Mouse (Mus musculus) lung, postnatal 0 days (tissue): ENCODE measurements around the gene Abr. TPM values are rescaled to one million over a fixed set of nuclear protein-coding genes. Genes with fewer than 3 reads are reported as not detected.

Experiments used
- ATAC-seq: fragments of 200-750 bp; cut with Nextera tagmentation; 2 replicates; pipeline ENCODE4 v1.8.0; 2017; ENCODE audit warnings: moderate library complexity
- DNase-seq: peaks from one replicate; pipeline ENCODE4 v3.0.0-alpha.2; 2016; ENCODE audit warnings: low spot score
- H3K27ac ChIP-seq: fragments of 300-500 bp; sonication (generic); 2 replicates; pipeline ENCODE4 v1.5.1; 2014; ENCODE audit warnings: antibody characterized with exemption, mild to moderate bottlenecking, low read length, mixed read lengths
- H3K27me3 ChIP-seq: fragments of 300-500 bp; sonication (generic); replicated peaks from 2 replicates; pipeline ENCODE4 v1.6.1; 2014; ENCODE audit warnings: low read length, mixed read lengths; ENCODE audit not compliant: insufficient read depth
- H3K36me3 ChIP-seq: fragments of 300-500 bp; sonication (generic); 2 replicates; pipeline ENCODE4 v1.6.1; 2014; ENCODE audit warnings: low read length, mixed read lengths; ENCODE audit not compliant: insufficient read depth
- H3K4me1 ChIP-seq: fragments of 300-500 bp; sonication (generic); 2 replicates; pipeline ENCODE4 v1.6.1; 2014; ENCODE audit warnings: antibody characterized with exemption, low read depth, low read length, mixed read lengths; ENCODE audit not compliant: insufficient read depth
- H3K4me2 ChIP-seq: fragments of 300-500 bp; sonication (generic); replicated peaks from 2 replicates; pipeline ENCODE4 v1.6.1; 2014; ENCODE audit warnings: low read depth, mild to moderate bottlenecking, low read length, moderate library complexity, mixed read lengths
- H3K4me3 ChIP-seq: fragments of 300-500 bp; sonication (generic); 2 replicates; pipeline ENCODE4 v1.5.1; 2014; ENCODE audit warnings: low read depth, low read length
- H3K9ac ChIP-seq: fragments of 300-500 bp; sonication (generic); replicated peaks from 2 replicates; pipeline ENCODE4 v1.6.1; 2014; ENCODE audit warnings: low read depth, mild to moderate bottlenecking
- H3K9me3 ChIP-seq: fragments of 300-500 bp; sonication (generic); 2 replicates; pipeline ENCODE4 v1.6.1; 2016; ENCODE audit warnings: low read length, mixed read lengths
- CTCF ChIP-seq: IDR thresholded peaks from 2 replicates; pipeline ENCODE4 v1.5.1; 2016; ENCODE audit warnings: antibody characterized with exemption, mild to moderate bottlenecking
- EP300 ChIP-seq: IDR thresholded peaks from 2 replicates; pipeline ENCODE4 v1.6.1; 2016; ENCODE audit warnings: antibody characterized with exemption, mild to moderate bottlenecking, control low read depth
- WGBS: fragments of 180-500 bp; shearing (Covaris S2); extraction: QIAGEN DNeasy Blood & Tissue Kit; methylation state at CpG from one replicate; pipeline ENCODE4 v1.1.7; 2014; 5-methylcytosine and 5-hydroxymethylcytosine counted together
- polyA plus RNA-seq: library from polyadenylated mRNA; unstranded; fragments of >200 nt; fragmentation: Nextera tagmentation; extraction: Ambion mirVana; gene quantifications from 2 replicates; pipeline ENCODE4 v1.2.1, GENCODE M21; 2015

Gene Abr
- polyA plus RNA-seq, 1 experiment from 2014 or later: 17.2 TPM

- TF ChIP-seq EP300 (no peak), CTCF (no peak)
- H3K27ac ChIP-seq: no peak overlapping the region
Measured at GRCm38 (mm10) chr11:76645036-76645435, 22.9 kb upstream of the Abr start.

DNA sequence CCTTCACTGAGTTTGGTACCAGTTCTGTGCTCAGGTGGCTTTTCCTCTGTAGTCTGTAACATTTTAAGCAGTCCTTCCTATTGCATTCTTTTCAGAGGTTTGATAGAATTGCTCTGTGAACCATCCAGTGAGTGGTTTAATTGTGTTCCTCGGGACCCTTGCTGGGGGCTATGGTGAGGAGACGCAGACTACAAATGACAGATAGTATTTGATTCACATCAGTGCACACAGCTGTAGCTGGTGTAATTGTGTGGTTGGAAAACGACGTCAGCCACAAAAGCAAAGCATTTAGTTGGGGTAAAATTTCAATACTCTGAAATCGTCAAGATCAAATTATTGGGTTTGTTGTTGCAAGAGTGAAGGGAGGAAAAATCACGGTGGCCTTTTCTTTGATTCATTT lies 22.1 kb upstream of the Abr start:
- DNase-seq: no peak
- no peak overlapping the region for H3K9ac ChIP-seq
- no peak for ATAC-seq
- H3K4me2 ChIP-seq: no peak overlapping the region
- no peaks in the 10 kb centered on the region for H3K27me3 ChIP-seq
- H3K9me3 ChIP-seq: no peaks in the 10 kb centered on the region
- no peaks in the 10 kb centered on the region for H3K4me1 ChIP-seq
- H3K36me3 ChIP-seq: no peaks in the 10 kb centered on the region
- no peak overlapping the region for H3K4me3 ChIP-seq
- TF ChIP-seq EP300: no peak
- no peak for TF ChIP-seq CTCF
- WGBS: 82% methylated on average over 6 of the region's 6 CpGs
- no peak overlapping the region for H3K27ac ChIP-seq

More at GRCm38 (mm10) chr11:76645036-76645435, 22.9 kb upstream of the Abr start:
- Histone ChIP-seq H3K4me2 (no peak overlapping the region), H3K4me3 (no peak overlapping the region), H3K36me3 (no peaks in the 10 kb centered on the region), H3K9me3 (no peaks in the 10 kb centered on the region), H3K27me3 (no peaks in the 10 kb centered on the region), H3K9ac (no peak overlapping the region), H3K4me1 (no peaks in the 10 kb centered on the region)
- no peak for ATAC-seq
- no peak for DNase-seq
- 68% methylated on average over 9 of the region's 9 CpGs for WGBS

DNA sequence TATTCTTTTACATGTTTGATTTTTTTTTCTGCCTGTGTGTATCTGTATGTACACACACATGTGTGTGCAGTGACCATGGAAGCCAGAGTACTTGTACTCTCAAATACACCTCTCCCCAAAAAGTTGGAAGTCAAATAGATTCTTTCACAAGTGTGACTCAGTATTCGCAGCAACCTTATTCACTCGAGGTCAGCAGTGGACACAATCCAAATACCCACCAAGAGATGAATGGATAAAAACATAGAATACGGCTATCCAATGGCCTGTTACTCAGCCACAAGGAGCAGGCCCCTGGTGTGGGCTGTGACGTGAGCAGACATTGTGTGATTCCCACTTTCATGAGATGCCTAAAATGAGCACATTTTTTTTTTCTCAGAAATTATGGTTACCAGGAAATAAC lies 18.1 kb upstream of the Abr start:
- WGBS: 64% methylated on average over 4 of the region's 4 CpGs
- TF ChIP-seq EP300: no peak
- no peak for TF ChIP-seq CTCF
- Histone ChIP-seq H3K4me2 (no peak overlapping the region), H3K9me3 (no peaks in the 10 kb centered on the region), H3K9ac (no peak overlapping the region), H3K4me3 (no peak overlapping the region), H3K27ac (no peak overlapping the region), H3K4me1 (no peaks in the 10 kb centered on the region), H3K36me3 (no peaks in the 10 kb centered on the region), H3K27me3 (no peaks in the 10 kb centered on the region)
- no peak for DNase-seq
- ATAC-seq: no peak

DNA sequence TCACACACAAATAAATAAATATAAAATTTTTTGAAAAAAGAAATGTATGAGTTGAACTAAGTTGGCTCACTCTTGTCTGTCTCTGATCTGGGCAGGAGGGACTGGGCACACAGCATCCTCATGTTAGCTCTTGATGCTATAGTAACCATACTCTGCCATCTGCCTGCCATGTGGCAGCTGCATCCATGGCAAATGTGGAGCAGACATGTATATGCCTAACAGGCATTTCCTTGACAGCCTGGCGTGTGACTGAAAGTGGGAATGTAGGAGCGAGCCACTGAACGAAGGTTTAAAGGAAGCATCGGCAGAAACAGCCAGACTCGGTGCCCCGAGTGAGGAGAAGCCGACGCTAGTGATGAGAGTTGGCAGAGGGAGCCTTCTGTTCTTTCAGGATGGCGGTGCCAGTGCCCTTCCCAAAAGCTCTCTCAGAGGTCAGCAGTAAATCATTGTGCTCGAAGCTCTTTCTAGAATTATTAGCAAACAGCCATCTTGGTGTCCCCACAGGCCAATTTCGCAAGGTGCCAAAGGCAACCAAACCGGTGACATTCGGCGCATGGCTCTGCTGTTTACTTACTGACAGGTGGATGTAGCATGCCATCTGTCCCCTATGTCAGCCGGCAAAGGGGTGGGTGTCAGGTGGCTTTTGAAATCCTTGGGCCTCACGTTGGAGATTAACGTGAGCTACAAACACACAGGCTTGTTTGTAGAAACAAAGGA lies 17.3 kb upstream of the Abr start:
- Histone ChIP-seq H3K27ac (no peak overlapping the region), H3K9me3 (no peaks in the 10 kb centered on the region), H3K27me3 (no peaks in the 10 kb centered on the region), H3K36me3 (no peaks in the 10 kb centered on the region), H3K4me3 (no peak overlapping the region), H3K9ac (no peak overlapping the region), H3K4me2 (no peak overlapping the region), H3K4me1 (no peaks in the 10 kb centered on the region)
- TF ChIP-seq EP300: no peak
- TF ChIP-seq CTCF: no peak
- DNase-seq (no peak), ATAC-seq (no peak)
- 72% methylated on average over 17 of the region's 17 CpGs for WGBS

GRCm38 (mm10) chr11:76630487-76630886 lies 8.4 kb upstream of the Abr start:
- Histone ChIP-seq H3K36me3 (no peaks in the 10 kb centered on the region), H3K4me2 (no peak overlapping the region), H3K27me3 (no peaks in the 10 kb centered on the region), H3K4me3 (no peak overlapping the region), H3K27ac (no peak overlapping the region), H3K9ac (no peak overlapping the region), H3K9me3 (no peaks in the 10 kb centered on the region), H3K4me1 (no peaks in the 10 kb centered on the region)
- 47% methylated on average over 5 of the region's 5 CpGs for WGBS
- TF ChIP-seq CTCF: no peak
- no peak for TF ChIP-seq EP300
- DNase-seq: peak; percentile 68
- ATAC-seq: peak; percentile 25; the same call in 1 of the 2 replicates

DNA sequence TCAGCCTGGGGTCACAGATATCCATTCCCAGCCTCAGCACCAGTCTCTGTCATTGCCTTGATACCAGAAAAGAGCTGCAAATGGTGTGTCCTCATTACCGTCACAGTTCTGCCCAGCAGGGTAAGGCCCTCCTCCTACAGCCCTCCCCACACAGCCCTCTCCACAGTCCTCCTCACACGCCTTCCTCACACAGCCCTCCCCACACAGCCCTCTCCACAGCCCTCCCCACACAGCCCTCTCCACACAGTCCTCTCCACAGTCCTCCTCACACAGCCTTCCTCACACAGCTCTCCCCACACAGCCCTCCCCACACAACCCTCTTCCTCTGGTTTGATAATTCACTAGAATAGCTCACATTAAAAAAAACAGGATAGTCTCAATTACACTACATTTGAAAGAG lies 7.9 kb upstream of the Abr start:
- Histone ChIP-seq H3K27ac (no peak overlapping the region), H3K36me3 (no peaks in the 10 kb centered on the region), H3K9me3 (no peaks in the 10 kb centered on the region), H3K9ac (no peak overlapping the region), H3K4me3 (no peak overlapping the region), H3K27me3 (no peaks in the 10 kb centered on the region), H3K4me2 (no peak overlapping the region), H3K4me1 (no peaks in the 10 kb centered on the region)
- DNase-seq (no peak), ATAC-seq (peak; percentile 28; the same call in 1 of the 2 replicates)
- 29% methylated on average over 2 of the region's 2 CpGs for WGBS
- TF ChIP-seq CTCF (no peak), EP300 (no peak)

- 49% methylated on average over 5 of the region's 5 CpGs for WGBS
- no peak overlapping the region for H3K4me2 ChIP-seq
- peak; percentile 52 for DNase-seq
- no peak for TF ChIP-seq EP300
- TF ChIP-seq CTCF: no peak
- no peak for ATAC-seq
- H3K4me1 ChIP-seq: no peaks in the 10 kb centered on the region
- H3K27ac ChIP-seq: no peak overlapping the region
- H3K36me3 ChIP-seq: no peaks in the 10 kb centered on the region
- H3K9ac ChIP-seq: no peak overlapping the region
- no peaks in the 10 kb centered on the region for H3K27me3 ChIP-seq
- no peak overlapping the region for H3K4me3 ChIP-seq
- H3K9me3 ChIP-seq: no peaks in the 10 kb centered on the region
Measured at GRCm38 (mm10) chr11:76628613-76629012, 6.5 kb upstream of the Abr start.
